Mouse (Mus musculus): ENCODE measurements around the gene Gabrr1.
"Not testable (repeated sequence)": the region's sequence is repeated elsewhere in the genome, so short reads cannot be mapped to it uniquely, and the experiment has no call there.

Gabrr1 gene

GRCm38 (mm10) chr4:33132221-33132620 is at the start of gene Gabrr1:
Gene Gabrr1, plus strand, starts transcription at chr4:33132521.
- DNase-seq (ENCODE audit: low spot score in 2 of 2) = no peak

- no peak for DNase-seq (ENCODE audit: low spot score in 2 of 2)
Measured at GRCm38 (mm10) chr4:33099118-33099694, 33.1 kb upstream of the Gabrr1 start.

DNA sequence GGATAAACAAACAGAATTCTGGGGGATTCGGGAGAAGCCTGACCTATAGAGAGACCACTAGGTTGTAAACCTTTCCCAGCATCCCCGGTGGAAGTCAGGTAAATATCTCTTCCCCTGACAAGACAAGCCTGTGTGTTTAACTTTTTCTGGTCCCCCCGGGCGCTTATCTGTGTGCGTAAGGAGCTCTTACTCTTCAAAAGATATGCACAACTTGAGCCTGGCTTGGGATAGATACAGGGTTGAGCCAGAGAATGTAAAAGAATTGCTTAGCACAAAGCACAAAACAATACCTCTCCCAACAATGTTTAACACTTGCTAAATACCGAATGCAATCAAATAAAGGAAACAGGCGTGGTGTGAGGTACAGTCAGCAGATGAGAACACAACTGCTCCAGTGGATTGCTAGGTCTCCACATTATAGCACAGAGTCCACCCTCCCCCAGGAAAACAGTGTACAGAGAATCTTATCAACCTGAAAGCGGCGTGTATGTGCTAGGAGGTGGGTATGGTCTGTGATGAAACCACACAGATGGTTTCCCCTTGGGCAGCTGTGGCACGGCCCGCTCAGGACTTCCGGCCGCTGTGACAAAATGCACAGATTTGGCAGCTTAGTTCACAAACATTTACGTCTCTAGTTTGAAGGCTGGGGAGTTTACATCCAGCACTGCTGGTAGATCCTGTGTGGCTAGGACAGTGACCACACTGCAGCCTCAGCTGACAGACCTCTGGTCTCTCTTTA is 22.4 kb upstream of the Gabrr1 start:
- DNase-seq (ENCODE audit: low spot score in 2 of 2) = no peak

- DNase-seq (ENCODE audit: low spot score in 2 of 2) = peak; percentile 14 to 21
Measured at GRCm38 (mm10) chr4:33110845-33111244, 21.5 kb upstream of the Gabrr1 start.

DNA sequence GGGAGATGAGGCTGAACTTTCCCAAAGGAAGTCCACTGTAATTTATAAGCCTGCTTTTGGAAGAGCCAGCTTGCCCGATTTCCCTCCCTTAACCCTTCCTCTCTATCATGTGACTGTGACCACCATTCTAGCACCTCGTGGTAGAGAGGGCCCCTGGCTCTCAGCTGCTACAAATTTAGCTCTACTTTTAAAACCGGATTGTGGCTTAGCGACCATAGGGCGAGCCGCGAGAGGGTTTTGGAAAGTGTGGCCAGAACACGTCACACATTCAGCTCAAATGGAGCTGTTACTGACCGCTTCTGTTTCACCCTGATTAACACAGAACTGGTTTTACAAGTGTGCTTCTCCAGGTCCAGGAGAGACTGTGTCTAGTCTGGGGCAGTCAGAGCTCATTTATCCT is 21.0 kb upstream of the Gabrr1 start:
- no peak for DNase-seq (ENCODE audit: low spot score in 2 of 2)

- DNase-seq (ENCODE audit: low spot score in 2 of 2) = not testable (repeated sequence)
Measured at GRCm38 (mm10) chr4:33112866-33113265, 19.5 kb upstream of the Gabrr1 start.

GRCm38 (mm10) chr4:33119118-33119517 is 13.2 kb upstream of the Gabrr1 start:
- peak; percentile 50 to 88 for DNase-seq (ENCODE audit: low spot score in 2 of 2)

GRCm38 (mm10) chr4:33124493-33124892 is 7.8 kb upstream of the Gabrr1 start:
- DNase-seq (ENCODE audit: low spot score in 2 of 2) = peak; percentile 27 to 63

GRCm38 (mm10) chr4:33125409-33126084 is 6.8 kb upstream of the Gabrr1 start:
- DNase-seq (ENCODE audit: low spot score in 2 of 2) = no peak

- DNase-seq (ENCODE audit: low spot score in 2 of 2) = no peak
Measured at GRCm38 (mm10) chr4:33146679-33147291, 14.5 kb downstream of the Gabrr1 start.

GRCm38 (mm10) chr4:33147825-33148224 is 15.5 kb downstream of the Gabrr1 start:
- DNase-seq (ENCODE audit: low spot score in 2 of 2) = peak; percentile 14 to 48

GRCm38 (mm10) chr4:33149150-33149549 is 16.8 kb downstream of the Gabrr1 start:
- no peak for DNase-seq (ENCODE audit: low spot score in 2 of 2)

- DNase-seq (ENCODE audit: low spot score in 2 of 2) = no peak
Measured at GRCm38 (mm10) chr4:33152087-33153038, 20.0 kb downstream of the Gabrr1 start.

GRCm38 (mm10) chr4:33183477-33183876 is 51.2 kb downstream of the Gabrr1 start:
- no peak for DNase-seq (ENCODE audit: low spot score in 2 of 2)

DNA sequence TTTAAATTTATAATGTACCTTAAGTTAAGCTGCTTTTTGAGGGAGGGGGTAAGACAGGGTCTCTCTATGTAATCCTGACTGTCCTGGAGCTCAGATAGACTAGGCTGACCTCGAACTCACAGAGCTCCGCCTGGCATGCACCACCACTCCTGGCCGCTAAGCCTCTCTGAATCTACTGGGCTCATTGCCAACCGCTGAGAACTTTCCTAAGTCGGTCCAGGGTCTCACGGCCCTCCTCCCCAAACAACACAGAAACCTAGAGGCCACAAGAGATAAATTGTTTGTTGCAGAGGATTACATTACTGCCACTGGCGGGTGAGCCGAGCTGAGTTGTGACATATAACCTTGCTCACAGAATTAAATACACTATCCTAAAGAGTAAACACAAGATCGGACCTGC is 55.8 kb downstream of the Gabrr1 start:
- no peak for DNase-seq (ENCODE audit: low spot score in 2 of 2)

DNA sequence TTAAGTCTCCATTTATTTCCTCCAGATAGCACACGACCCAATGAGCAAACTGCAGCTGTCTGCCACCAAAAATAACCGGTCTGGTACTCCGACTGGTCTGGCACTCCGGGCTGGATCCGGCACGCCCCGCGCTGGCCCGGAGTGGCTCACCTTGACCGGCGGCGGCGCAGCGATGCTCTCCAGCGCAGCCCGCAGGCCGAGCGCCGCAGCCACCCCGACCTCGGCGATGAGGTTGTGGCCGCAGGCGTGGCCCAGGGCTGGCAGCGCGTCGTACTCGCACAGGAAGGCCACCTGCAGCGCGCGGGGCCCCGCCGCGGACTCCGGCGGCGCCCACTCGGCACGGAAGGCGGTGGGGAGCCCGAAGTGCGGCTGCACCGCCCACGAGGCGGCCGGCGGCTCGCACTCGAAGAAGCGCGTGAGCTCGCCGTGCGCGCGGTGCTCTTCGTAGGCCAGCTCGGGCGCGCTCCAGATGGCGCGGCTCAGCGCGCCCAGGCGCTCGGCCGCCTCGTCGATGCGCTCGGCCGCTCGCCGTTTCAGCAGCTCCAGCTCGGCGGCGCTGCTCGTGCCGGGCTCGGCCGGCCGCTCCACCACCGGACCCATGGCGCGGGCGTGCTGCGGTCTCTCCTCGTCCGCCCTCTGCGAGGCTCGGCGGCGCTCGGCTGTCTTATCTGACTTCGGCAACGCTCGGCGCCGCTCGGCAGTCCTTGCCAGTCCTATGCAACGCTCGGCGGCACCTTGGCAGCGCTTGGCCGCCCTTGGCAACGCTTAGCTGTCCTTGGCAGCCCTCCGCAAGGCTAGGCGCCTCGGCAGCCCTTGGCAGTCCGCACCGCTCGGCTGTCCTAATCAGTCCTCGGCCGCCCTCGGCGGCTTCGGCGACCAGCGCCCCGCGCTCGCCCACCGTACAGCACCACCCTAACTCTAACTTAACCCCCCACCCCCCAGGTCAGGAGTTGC is 56.7 kb downstream of the Gabrr1 start:
- DNase-seq (ENCODE audit: low spot score in 2 of 2) = peak; percentile 7 to 36

DNA sequence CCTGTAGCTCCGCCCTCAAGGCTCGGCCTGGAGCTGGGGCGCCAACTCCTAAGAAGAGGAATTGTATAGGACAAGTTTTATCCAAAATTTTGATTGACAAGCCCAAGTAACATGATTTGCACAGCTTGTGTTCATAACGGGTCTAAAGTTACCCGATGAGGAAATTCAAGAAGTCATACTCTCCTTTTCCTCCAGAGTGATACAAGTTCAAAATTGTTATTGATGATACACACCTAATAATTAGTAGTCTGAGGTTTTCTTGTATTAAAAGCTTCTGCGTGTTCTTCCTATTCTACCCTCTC is 57.4 kb downstream of the Gabrr1 start, which contains the start of gene Pm20d2:
TSS of gene Pm20d2 (minus strand) at position 3 of the 302 bp plus-strand sequence.
- no peak for DNase-seq (ENCODE audit: low spot score in 2 of 2)

GRCm38 (mm10) chr4:33198117-33198516 is 65.8 kb downstream of the Gabrr1 start:
- DNase-seq (ENCODE audit: low spot score in 2 of 2) = no peak

DNA sequence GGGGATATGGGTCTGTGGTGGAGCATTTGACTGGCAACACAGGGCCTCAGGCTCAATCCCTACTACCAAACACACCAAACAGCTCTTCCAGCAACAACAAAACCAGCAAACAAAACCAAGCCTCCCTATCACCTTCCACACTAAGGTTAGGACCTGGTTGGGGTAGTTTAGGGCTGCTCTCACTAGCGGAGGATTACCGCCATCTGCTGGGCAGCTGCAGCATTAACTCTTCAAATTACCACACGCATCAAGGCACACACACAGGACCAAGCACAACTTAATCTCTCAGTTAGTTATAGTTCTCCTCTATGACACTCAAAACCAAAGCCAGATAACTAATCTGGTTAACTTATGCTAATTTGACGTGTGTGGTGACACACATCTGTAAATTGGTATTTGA is 72.4 kb downstream of the Gabrr1 start:
- peak; percentile 12 to 58 for DNase-seq (ENCODE audit: low spot score in 2 of 2)

- no peak for DNase-seq (ENCODE audit: low spot score in 2 of 2)
Measured at GRCm38 (mm10) chr4:33207551-33207950, 75.2 kb downstream of the Gabrr1 start.

Measured in thymus, postnatal 10 days (tissue).